Mouse (Mus musculus): ENCODE results near the gene Parg.

The Parg gene

DNA sequence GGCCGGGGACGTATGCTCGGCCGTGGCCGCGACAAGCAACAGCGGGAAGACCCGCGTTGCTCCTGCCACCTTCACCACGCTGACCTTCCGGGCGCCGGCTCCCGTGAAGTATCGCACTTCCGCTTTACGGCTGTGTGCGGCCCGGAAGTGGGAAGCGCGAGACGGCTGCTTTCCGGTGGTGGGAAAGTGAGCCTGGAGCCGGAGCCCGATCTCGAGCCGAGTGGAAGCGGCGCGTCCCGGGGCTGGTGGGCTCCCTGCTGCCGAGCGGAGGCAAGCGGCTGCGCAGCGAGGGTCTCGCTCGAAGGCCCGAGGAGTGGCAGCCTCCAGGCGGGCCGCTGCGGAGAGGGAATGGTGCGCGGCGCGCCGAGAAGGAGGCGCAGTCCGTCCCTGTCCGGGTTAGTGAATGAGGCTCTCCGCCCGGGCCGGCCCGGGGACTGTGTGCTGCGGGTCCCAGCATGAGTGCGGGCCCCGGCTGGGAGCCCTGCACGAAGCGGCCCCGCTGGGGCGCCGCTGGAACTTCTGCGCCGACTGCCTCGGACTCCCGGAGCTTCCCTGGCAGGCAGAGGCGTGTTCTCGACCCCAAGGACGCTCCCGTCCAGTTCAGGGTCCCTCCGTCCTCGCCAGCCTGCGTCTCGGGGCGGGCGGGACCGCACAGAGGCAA, at the start of gene Parg, which contains the start of gene Timm23:
Gene Parg, plus strand, starts transcription at position 159 of the 661 bp plus-strand sequence.
Gene Timm23, minus strand, starts transcription at position 108 of the 661 bp plus-strand sequence.
- DNase-seq (ENCODE audit: extremely low read depth, low read depth, low spot score), result no peak

GRCm38 (mm10) chr14:32152243-32152965, 49.3 kb upstream of the Parg start:
- no peak for DNase-seq (ENCODE audit: extremely low read depth, low read depth, low spot score)

- DNase-seq (ENCODE audit: extremely low read depth, low read depth, low spot score), result no peak
Observed at GRCm38 (mm10) chr14:32153156-32153555, 48.6 kb upstream of the Parg start.

GRCm38 (mm10) chr14:32154758-32155157, 47.0 kb upstream of the Parg start:
- DNase-seq (ENCODE audit: extremely low read depth, low read depth, low spot score), result no peak

GRCm38 (mm10) chr14:32159150-32159670, 42.5 kb upstream of the Parg start:
- DNase-seq (ENCODE audit: extremely low read depth, low read depth, low spot score), result no peak

DNA sequence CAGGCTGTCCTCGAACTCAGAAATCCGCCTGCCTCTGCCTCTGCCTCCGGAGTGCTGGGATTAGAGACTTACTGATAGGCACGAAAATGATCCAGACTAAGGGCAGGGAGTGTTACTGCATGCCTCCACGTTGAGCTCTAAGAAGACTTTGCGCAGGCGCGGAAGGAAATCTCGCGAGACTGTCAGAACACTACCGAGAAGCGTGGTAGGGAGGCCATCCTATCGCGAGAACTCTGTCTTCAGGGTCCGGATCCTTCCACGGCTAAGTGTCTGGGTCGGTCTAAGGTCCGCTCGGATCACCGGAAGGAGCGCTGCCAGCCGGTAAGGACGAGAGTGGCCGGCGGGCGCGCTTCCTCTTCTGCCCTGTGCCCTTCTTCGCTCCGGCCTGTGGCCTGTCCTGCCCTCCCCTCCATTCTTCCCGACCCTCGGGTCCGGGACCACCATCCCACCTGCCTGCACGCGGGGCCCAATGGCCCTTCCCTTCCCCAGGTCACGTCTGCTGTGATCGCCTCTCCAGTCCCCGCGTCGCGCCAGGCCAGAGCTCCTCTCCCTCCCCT, 42.0 kb upstream of the Parg start, which contains the start of gene Ncoa4:
Gene Ncoa4, plus strand, starts transcription at position 176 of the 557 bp plus-strand sequence.
- DNase-seq (ENCODE audit: extremely low read depth, low read depth, low spot score), result peak; percentile 87

DNA sequence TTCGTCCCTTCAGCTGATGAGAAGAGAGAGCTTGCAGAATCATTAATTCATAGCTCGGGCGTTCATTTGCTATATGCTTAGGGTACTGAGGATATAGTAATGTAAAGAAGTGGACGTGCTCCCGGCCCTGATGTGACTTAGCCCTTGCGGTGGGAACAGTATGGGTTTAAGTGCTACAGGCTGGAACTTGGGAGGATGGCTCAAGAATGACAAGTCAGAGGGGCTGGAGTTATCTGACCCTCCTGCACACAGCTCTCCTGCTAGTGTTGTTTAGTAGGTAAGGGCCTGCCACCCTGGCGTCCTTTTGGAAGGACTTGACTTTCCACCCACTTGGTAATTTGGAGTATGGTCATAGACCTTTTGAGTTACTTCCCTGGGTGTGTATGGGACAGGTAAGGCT, 41.2 kb upstream of the Parg start:
- DNase-seq (ENCODE audit: extremely low read depth, low read depth, low spot score), result no peak

DNA sequence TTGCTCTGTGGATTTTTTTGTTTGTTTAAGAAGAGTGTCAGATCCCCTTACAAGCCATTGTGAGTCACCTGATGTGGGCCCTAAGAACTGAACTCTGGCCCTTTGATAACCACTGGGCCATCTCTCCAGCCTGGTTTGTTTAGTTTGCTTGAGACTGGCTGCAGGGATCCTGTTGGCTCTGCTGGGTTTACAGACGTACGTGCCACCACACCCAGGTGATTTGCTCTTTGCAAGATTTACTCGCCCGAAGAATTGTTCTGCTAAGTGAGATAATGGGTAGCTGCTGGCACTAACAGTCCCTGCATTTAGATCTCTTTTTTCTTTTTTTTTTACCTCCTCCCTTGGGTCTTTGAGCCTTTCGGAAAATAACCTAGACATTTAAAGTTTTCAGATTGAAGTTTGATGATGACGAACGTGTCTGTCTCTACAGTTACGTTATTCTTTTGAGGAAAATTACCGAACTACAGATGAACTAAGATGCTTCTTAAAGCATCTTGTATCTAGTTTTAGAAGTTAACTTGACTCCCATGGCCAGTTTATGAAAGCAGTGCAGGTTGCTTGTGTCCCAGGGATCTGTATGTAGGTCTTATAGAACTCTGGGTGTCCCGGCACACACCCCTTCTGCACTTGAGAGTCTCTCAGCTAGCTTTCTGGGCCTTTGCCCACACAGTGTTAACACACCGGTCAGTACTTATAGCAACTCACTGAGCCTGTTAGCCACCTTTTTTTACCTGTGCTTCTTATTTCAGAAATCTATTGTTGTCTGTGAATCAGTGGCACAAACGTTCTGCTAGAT, 40.5 kb upstream of the Parg start:
- DNase-seq (ENCODE audit: extremely low read depth, low read depth, low spot score), result no peak

- no peak for DNase-seq (ENCODE audit: extremely low read depth, low read depth, low spot score)
Observed at GRCm38 (mm10) chr14:32162231-32162630, 39.5 kb upstream of the Parg start.

GRCm38 (mm10) chr14:32163203-32163888, 38.4 kb upstream of the Parg start:
- peak; percentile 86 for DNase-seq (ENCODE audit: extremely low read depth, low read depth, low spot score)

GRCm38 (mm10) chr14:32164173-32165051, 37.3 kb upstream of the Parg start:
- DNase-seq (ENCODE audit: extremely low read depth, low read depth, low spot score), result peak; percentile 94

GRCm38 (mm10) chr14:32165278-32166061, 36.3 kb upstream of the Parg start:
- DNase-seq (ENCODE audit: extremely low read depth, low read depth, low spot score), result no peak

GRCm38 (mm10) chr14:32166062-32166441, 35.7 kb upstream of the Parg start:
- no peak for DNase-seq (ENCODE audit: extremely low read depth, low read depth, low spot score)

GRCm38 (mm10) chr14:32166840-32167239, 34.9 kb upstream of the Parg start:
- DNase-seq (ENCODE audit: extremely low read depth, low read depth, low spot score), result no peak

DNA sequence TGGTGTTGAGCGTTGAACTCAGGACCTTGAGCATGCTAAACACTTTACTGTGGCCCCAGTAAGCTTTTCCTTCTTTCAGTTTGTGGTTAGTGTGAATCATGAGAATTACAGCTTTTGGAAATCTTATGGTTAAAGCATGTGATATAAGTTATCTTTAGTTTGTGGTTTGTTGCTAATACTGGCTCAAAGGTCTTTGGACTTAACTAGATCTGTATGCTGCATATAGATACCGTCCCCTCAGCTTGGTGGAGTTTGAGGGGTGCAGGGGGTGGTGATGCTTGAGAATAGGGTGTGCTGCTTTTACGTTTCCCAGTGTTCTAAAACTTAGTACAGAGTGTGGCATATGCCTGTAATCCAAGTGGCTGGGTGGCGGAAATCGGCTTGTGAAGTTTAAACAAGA, 34.4 kb upstream of the Parg start:
- DNase-seq (ENCODE audit: extremely low read depth, low read depth, low spot score), result no peak

DNA sequence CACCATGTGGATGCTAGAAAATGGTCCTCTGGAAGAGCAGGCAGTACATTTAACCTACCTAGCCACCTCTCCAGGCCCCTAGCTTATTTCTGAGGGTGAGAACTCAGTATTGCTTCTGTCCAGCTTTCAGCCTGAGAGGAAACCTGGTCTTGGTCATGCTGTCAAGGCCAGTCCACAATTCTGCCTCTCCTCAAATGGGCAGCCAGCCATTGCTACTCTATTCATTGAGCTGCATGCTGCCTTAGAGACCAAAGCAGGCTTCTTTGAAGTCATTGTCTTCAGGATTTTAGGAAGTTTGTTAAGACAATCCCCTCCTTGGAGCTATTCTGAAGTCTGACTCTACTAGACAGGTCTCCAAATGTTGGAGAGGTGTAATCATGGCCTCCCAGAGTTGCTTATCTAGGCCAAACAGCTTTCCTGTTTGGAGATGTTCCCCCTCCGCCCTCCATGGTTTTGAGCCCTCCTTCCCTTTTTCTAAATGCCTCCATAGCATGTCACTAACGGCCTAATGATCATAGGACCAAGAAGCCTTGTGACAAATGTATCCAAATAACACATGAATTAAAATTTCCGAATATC, 33.0 kb upstream of the Parg start:
- no peak for DNase-seq (ENCODE audit: extremely low read depth, low read depth, low spot score)

DNA sequence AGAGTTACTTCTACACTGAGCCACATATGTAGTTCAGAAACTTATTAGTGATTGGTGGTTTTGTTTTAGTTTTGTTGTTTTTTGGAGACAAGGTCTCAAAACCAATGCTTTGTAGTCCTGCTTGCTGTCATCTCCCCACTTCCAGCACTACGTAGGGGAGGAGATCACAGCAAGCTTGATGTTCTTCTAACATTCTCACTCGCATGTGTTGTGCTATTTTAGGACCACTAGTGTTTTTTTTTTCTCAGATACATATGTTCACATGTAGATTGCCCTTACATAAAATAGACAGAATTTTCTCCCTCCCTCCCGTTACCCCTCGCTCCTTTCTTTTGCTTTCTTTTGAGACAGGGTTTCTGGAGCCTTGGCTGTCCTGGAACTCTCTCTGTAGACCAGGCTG, 31.6 kb upstream of the Parg start:
- DNase-seq (ENCODE audit: extremely low read depth, low read depth, low spot score), result no peak

DNA sequence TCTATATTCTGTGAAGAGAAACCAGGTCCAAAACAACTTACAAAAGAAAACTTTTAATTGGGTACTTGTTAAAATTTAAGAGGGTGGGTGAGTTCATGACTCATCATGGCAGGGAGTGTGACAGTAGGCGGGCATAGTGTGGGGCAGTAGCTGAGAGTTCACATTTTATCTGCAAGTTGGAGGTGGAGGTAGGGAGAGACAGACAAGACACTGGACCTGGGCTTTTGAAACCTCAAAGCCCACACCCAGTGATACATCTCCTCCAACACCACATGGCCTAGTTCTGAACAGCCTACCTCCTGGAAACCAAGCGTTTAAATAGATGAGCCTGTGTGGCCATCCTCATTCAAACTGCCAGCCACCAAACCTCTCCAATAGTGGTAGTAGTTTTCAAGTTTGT, 26.4 kb upstream of the Parg start:
- DNase-seq (ENCODE audit: extremely low read depth, low read depth, low spot score), result no peak
